Mouse (Mus musculus) forebrain, embryonic 11.5 days (tissue): ENCODE results near the gene Ubash3a. TPM values are rescaled to one million over a fixed set of nuclear protein-coding genes. Genes with fewer than 3 reads are reported as not detected.
"Not testable (repeated sequence)": the region's sequence is repeated elsewhere in the genome, so short reads cannot be mapped to it uniquely, and the experiment has no call there.

Experiments used
- ATAC-seq: fragments of 200-750 bp; cut with Nextera tagmentation; replicated peaks from 2 replicates; pipeline ENCODE4 v1.8.0; 2017; ENCODE audit warnings: moderate TSS enrichment; ENCODE audit not compliant: low FRiP score
- DNase-seq: peaks from one replicate; pipeline ENCODE4 v3.0.0-alpha.2; 2017; ENCODE audit warnings: low spot score
- H3K27ac ChIP-seq: fragments of 300-500 bp; sonication (generic); 2 replicates; pipeline ENCODE4 v1.5.1; 2014; ENCODE audit warnings: low read depth, low read length
- H3K27me3 ChIP-seq: fragments of 300-500 bp; sonication (generic); 2 replicates; pipeline ENCODE4 v1.6.1; 2014; ENCODE audit warnings: mild to moderate bottlenecking, low read length, mixed read lengths; ENCODE audit not compliant: control insufficient read depth, insufficient read depth
- H3K36me3 ChIP-seq: fragments of 300-500 bp; sonication (generic); 2 replicates; pipeline ENCODE4 v1.6.1; 2014; ENCODE audit warnings: mild to moderate bottlenecking, low read length, moderate library complexity, mixed read lengths; ENCODE audit not compliant: control insufficient read depth, insufficient read depth
- H3K4me1 ChIP-seq: fragments of 300-500 bp; sonication (generic); replicated peaks from 2 replicates; pipeline ENCODE4 v1.6.1; 2014; ENCODE audit warnings: low read length, mixed read lengths; ENCODE audit not compliant: control insufficient read depth, insufficient read depth
- H3K4me2 ChIP-seq: fragments of 300-500 bp; sonication (generic); 2 replicates; pipeline ENCODE4 v1.6.1; 2014; ENCODE audit warnings: low read depth, mild to moderate bottlenecking, low read length, moderate library complexity, mixed read lengths; ENCODE audit not compliant: severe bottlenecking
- H3K4me3 ChIP-seq: fragments of 300-500 bp; sonication (generic); 2 replicates; pipeline ENCODE4 v1.5.1; 2014; ENCODE audit warnings: low read depth, low read length
- H3K9ac ChIP-seq: fragments of 300-500 bp; sonication (generic); 2 replicates; pipeline ENCODE4 v1.6.1; 2014; ENCODE audit warnings: low read length
- H3K9me3 ChIP-seq: fragments of 300-500 bp; sonication (generic); 2 replicates; pipeline ENCODE4 v1.6.1; 2016; ENCODE audit warnings: low read length, mixed read lengths; ENCODE audit not compliant: control insufficient read depth
- WGBS: fragments of 180-500 bp; shearing (Covaris S2); extraction: QIAGEN DNeasy Blood & Tissue Kit; methylation state at CpG from one replicate; pipeline ENCODE4 v1.1.7; 2014; 5-methylcytosine and 5-hydroxymethylcytosine counted together
- polyA plus RNA-seq: library from polyadenylated mRNA; unstranded; fragments of >200 nt; fragmentation: Nextera tagmentation; extraction: Ambion mirVana; gene quantifications from 2 replicates; pipeline ENCODE4 v1.2.1, GENCODE M21; 2014

The Ubash3a gene
- polyA plus RNA-seq, 1 experiment from 2014 or later = 0.79 TPM

GRCm38 (mm10) chr17:31267603-31268002, 59.9 kb downstream of the Ubash3a start:
- Histone ChIP-seq H3K4me3 (no peak overlapping the region), H3K9ac (no peak overlapping the region), H3K9me3 (no peaks in the 10 kb centered on the region), H3K36me3 (no peaks in the 10 kb centered on the region), H3K4me2 (no peak overlapping the region), H3K4me1 (0 out of 2 replicates have a peak, but pooled peaks cover 1% of the 10 kb centered on the region), H3K27ac (no peak overlapping the region), H3K27me3 (no peaks in the 10 kb centered on the region)
- no peak for ATAC-seq
- WGBS = 88% methylated on average over 6 of the region's 6 CpGs
- no peak for DNase-seq

- no peak for DNase-seq
- H3K4me3 ChIP-seq = no peak overlapping the region
- no peak overlapping the region for H3K27ac ChIP-seq
- 84% methylated on average over 1 of the region's 1 CpGs for WGBS
- 0 out of 2 replicates have a peak, but pooled peaks cover 1% of the 10 kb centered on the region for H3K4me1 ChIP-seq
- no peak overlapping the region for H3K9ac ChIP-seq
- no peak for ATAC-seq
- H3K9me3 ChIP-seq = no peaks in the 10 kb centered on the region
- H3K27me3 ChIP-seq = no peaks in the 10 kb centered on the region
- no peaks in the 10 kb centered on the region for H3K36me3 ChIP-seq
- no peak overlapping the region for H3K4me2 ChIP-seq
Measured at GRCm38 (mm10) chr17:31268016-31268415, 60.3 kb downstream of the Ubash3a start.

- H3K4me1 ChIP-seq = 0 out of 2 replicates have a peak, but pooled peaks cover 1% of the 10 kb centered on the region
- ATAC-seq = no peak
Measured at GRCm38 (mm10) chr17:31269761-31270160, 62.1 kb downstream of the Ubash3a start.

GRCm38 (mm10) chr17:31270246-31270645, 62.6 kb downstream of the Ubash3a start:
- no peaks in the 10 kb centered on the region for H3K9me3 ChIP-seq
- H3K4me3 ChIP-seq = no peak overlapping the region
- DNase-seq = no peak
- no peak overlapping the region for H3K4me2 ChIP-seq
- H3K9ac ChIP-seq = no peak overlapping the region
- ATAC-seq = no peak
- WGBS = 86% methylated on average over 4 of the region's 4 CpGs
- no peaks in the 10 kb centered on the region for H3K36me3 ChIP-seq
- no peaks in the 10 kb centered on the region for H3K27me3 ChIP-seq
- H3K27ac ChIP-seq = no peak overlapping the region
- 0 out of 2 replicates have a peak, but pooled peaks cover under 1% of the 10 kb centered on the region for H3K4me1 ChIP-seq

More at GRCm38 (mm10) chr17:31269761-31270160, 62.1 kb downstream of the Ubash3a start:
- no peak overlapping the region for H3K27ac ChIP-seq
- no peak overlapping the region for H3K4me3 ChIP-seq
- no peaks in the 10 kb centered on the region for H3K27me3 ChIP-seq
- H3K4me2 ChIP-seq = no peak overlapping the region
- H3K9ac ChIP-seq = no peak overlapping the region
- no peaks in the 10 kb centered on the region for H3K36me3 ChIP-seq
- 94% methylated on average over 2 of the region's 2 CpGs for WGBS
- no peaks in the 10 kb centered on the region for H3K9me3 ChIP-seq
- DNase-seq = no peak

- not testable (repeated sequence) for H3K4me2 ChIP-seq, ATAC-seq, H3K9me3 ChIP-seq, H3K36me3 ChIP-seq, DNase-seq, H3K27me3 ChIP-seq, H3K4me3 ChIP-seq, H3K27ac ChIP-seq, H3K9ac ChIP-seq, H3K4me1 ChIP-seq
- 74% methylated on average over 8 of the region's 8 CpGs for WGBS
Measured at GRCm38 (mm10) chr17:31270736-31271135, 63.1 kb downstream of the Ubash3a start.

- Histone ChIP-seq H3K9me3 (no peaks in the 10 kb centered on the region), H3K4me2 (no peak overlapping the region), H3K4me1 (no peaks in the 10 kb centered on the region), H3K27me3 (no peaks in the 10 kb centered on the region), H3K36me3 (no peaks in the 10 kb centered on the region), H3K4me3 (no peak overlapping the region), H3K27ac (no peak overlapping the region), H3K9ac (no peak overlapping the region)
- ATAC-seq (no peak), DNase-seq (no peak)
- 63% methylated on average over 7 of the region's 7 CpGs for WGBS
Measured at GRCm38 (mm10) chr17:31271136-31271851, 63.6 kb downstream of the Ubash3a start.

- no peak overlapping the region for H3K9ac ChIP-seq
- no peaks in the 10 kb centered on the region; the same call in 1 of the 2 replicates for H3K4me1 ChIP-seq
- no peak overlapping the region for H3K4me2 ChIP-seq
- DNase-seq (no peak), ATAC-seq (no peak)
- WGBS = 88% methylated on average over 9 of the region's 9 CpGs
- H3K27me3 ChIP-seq = no peaks in the 10 kb centered on the region
- H3K9me3 ChIP-seq = no peaks in the 10 kb centered on the region
- no peak overlapping the region for H3K4me3 ChIP-seq
- H3K36me3 ChIP-seq = no peaks in the 10 kb centered on the region
- H3K27ac ChIP-seq = no peak overlapping the region
Measured at GRCm38 (mm10) chr17:31272416-31273165, 64.9 kb downstream of the Ubash3a start.

- Histone ChIP-seq H3K4me3 (no peak overlapping the region), H3K9me3 (no peaks in the 10 kb centered on the region), H3K27ac (no peak overlapping the region), H3K4me2 (no peak overlapping the region), H3K27me3 (no peaks in the 10 kb centered on the region), H3K36me3 (no peaks in the 10 kb centered on the region), H3K4me1 (no peaks in the 10 kb centered on the region; the same call in 1 of the 2 replicates), H3K9ac (no peak overlapping the region)
- WGBS = 89% methylated on average over 8 of the region's 8 CpGs
- ATAC-seq (no peak), DNase-seq (no peak)
Measured at GRCm38 (mm10) chr17:31273631-31274030, 66.0 kb downstream of the Ubash3a start.
